Mouse (Mus musculus) left cerebral cortex, adult 18-20 months (tissue): Measurements from ENCODE around the gene Ocrl. TPM values are rescaled to one million over a fixed set of nuclear protein-coding genes. Genes with fewer than 3 reads are reported as not detected.

Experiments used
- DNase-seq, 2 experiments: peaks; one replicate each; pipeline ENCODE4 v3.0.0; 2021 to 2022; ENCODE audit warnings: low spot score in 2 of 2, mixed read lengths in 1 of 2
- total RNA-seq, 2 experiments: library from RNA; stranded (reverse); gene quantifications; 2 replicates each; pipeline ENCODE4 v1.2.3; 2021

The Ocrl gene
- total RNA-seq, 2 experiments from 2014 or later = 47.8 to 52.8 TPM

DNA sequence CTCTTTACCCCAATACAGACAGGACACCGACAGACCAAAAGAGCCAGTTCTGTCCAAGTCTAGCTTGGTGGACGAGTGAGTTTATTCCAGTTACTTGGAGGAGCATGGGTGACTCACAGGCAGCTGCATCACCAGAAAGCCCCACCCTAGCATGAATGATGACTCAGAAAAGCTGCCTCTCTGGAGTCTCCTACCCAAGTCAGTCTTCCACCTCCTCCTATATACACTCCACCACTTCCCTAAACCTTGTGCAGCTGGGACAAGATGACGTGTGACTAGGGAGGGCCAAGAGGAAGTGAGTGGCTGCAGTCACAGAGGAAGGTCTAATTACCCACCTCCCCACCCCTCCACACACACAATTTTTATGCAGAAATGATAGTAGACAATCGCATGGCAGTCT, 64.4 kb downstream of the Ocrl start:
- DNase-seq = peak; percentile 10 to 16

DNA sequence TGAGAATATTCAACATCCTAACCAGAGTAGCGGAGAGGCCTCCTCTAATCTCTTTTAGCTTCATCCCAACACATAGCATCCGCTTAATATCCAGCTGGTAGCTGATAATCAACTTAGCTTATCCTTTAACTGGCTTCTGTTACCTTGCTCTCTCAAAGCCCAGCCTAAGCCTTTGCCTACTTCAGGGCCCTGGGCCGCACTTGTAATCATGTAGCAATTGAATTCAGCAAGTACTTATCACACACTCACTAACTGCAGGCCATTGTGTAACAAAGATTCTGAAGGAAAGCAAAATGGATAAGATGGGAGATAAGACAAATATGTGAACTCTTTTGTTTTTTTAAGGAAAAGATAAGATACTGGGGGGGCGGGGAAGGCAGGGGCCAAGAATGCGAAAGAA, 64.9 kb downstream of the Ocrl start:
- DNase-seq = no peak

DNA sequence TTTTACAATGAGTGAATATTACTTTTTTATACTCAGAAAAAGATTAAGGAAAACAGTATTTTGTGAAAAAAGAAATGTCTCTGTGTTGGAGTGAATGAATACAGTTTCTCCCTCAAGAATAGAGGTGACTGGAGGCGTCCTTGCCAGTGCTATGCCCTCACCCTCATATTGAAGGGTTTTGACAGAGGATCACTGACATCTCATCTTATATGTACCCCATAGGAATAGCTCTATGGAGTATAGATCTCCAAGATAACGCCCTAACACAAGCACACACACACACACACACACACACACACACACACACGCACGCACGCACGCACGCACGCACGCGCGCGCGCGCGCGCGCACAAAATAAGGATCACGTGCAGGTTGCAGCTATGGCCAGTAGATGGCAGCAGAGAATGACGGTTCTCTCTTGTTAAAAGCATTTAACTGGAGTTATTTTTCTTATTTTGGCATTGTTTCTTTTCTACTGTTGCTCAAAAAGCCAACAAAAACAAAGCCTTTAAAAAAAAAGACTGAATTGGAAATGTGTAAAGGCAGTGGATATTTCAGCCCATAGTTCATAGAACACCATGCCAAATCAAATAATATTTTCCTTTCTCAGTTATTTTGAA, 72.9 kb downstream of the Ocrl start:
- DNase-seq = peak; percentile 22 to 62

- no peak for DNase-seq
Observed at GRCm38 (mm10) chrX:47988024-47988423, 75.8 kb downstream of the Ocrl start.

DNA sequence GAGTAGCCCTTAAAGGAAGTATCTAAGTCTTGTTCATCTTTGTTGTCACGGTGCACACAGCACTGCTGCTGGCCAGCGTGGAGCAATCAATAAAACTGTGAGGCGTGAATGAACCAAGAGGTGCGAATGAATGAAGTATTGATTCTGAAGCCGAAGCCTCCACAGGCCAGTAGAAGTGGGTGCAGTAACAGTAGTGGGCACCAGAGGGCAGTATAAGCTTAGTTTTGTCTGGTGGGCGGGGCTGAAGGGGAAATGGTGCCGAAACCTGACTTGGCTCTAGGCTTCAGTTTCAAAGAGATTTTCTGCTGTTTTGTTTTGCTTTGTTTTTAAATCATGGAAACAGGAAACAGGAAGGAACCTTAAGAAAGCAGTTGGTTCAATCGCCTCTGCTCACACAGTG, 80.4 kb downstream of the Ocrl start:
- peak; percentile 69 to 76 for DNase-seq

DNA sequence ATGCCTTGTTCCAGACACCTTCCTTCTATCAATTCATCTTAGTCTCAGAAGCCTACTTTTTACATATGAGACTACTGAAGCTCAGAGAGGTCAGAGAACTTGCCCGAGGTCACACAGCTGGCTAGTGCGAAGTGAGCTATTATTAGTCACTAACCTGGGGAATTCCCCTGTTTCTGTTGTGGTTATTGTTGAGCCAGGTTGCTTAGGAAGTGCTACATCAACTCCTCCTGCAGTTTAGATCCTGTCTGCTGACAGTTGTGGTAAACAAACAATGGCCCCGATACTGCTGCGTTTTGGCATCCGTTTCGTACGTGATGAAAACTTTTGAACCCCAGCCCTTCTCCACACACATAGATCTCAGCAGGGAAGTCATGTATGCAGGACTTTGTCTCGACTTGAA, 86.2 kb downstream of the Ocrl start:
- no peak for DNase-seq

GRCm38 (mm10) chrX:48001151-48001550, 89.0 kb downstream of the Ocrl start:
- no peak for DNase-seq

- no peak for DNase-seq
Observed at GRCm38 (mm10) chrX:48004786-48005185, 92.6 kb downstream of the Ocrl start.

DNA sequence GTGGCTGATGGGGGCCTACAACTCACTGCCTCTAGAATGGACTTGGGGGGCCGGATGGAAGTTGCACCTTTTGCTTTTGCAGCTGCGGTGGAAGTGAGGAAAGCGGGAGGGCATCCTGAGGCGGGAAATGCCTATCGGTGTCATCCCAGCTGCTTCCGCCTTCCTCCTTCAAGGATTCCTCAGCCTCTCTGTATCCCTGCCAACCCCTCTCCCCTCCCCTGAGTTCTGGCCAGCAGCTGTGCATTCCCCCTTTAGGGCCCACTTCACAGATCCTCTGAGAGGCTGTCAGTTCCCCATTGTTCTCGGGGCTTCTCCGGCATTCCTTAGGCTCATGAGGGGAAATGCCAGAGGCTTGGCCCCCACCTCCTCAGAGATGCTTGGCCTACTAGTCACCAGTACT, 93.9 kb downstream of the Ocrl start:
- DNase-seq = no peak

DNA sequence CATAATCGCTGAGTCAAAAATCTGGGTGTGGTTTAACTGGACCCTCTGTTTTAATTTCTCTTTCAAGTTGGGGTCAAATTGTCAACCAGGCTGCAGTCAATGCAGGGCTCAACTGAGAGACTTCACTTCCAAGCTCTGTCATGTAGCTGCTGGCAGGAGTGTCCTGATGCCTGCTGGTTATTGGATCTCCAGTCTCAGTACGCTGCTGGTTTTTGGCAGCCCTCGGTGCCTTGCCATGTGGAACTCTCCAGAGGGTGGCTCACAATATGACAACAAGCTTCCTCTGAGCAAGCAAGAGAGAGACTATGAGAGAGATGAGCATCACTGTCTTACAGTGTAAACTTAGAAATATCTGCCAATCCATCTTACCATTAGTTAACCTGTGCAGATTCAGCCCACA, 99.5 kb downstream of the Ocrl start:
- no peak for DNase-seq

Other genes starting within 250 kb of the Ocrl start
- 10 to 100 TPM; 44.7 to 47.9 TPM for gene Smarca1, start 19.4 kb upstream of the Ocrl start, total RNA-seq
- gene Apln, start 122.5 kb downstream of the Ocrl start, total RNA-seq = 10 to 100 TPM; 17.5 to 18.5 TPM
- under 1 TPM; 0.26 to 0.45 TPM for gene Xpnpep2, start 196.3 kb downstream of the Ocrl start, total RNA-seq
- 1 to 10 TPM; 1.6 to 1.7 TPM for gene Sash3, start 234.0 kb downstream of the Ocrl start, total RNA-seq